Mouse (Mus musculus) embryonic facial prominence, embryonic 14.5 days (tissue): Measurements from ENCODE around the gene Lrrc72. TPM values are rescaled to one million over a fixed set of nuclear protein-coding genes. Genes with fewer than 3 reads are reported as not detected.

ENCODE experiments used
- ATAC-seq: fragments of 200-750 bp; cut with Nextera tagmentation; 2 replicates; pipeline ENCODE4 v1.8.0; 2017; ENCODE audit warnings: low read depth, moderate number of reproducible peaks, moderate TSS enrichment
- DNase-seq: peaks from one replicate; pipeline ENCODE4 v3.0.0-alpha.2; 2015; ENCODE audit warnings: low spot score
- H3K27ac ChIP-seq: fragments of 300-500 bp; sonication (generic); replicated peaks from 2 replicates; pipeline ENCODE4 v1.5.1; 2014; ENCODE audit warnings: low read depth, mild to moderate bottlenecking, low read length, moderate library complexity
- H3K27me3 ChIP-seq: fragments of 300-500 bp; sonication (generic); replicated peaks from 2 replicates; pipeline ENCODE4 v1.6.1; 2014; ENCODE audit warnings: low read length; ENCODE audit not compliant: control insufficient read depth, insufficient read depth
- H3K36me3 ChIP-seq: fragments of 300-500 bp; sonication (generic); 2 replicates; pipeline ENCODE4 v1.6.1; 2014; ENCODE audit warnings: low read length, mixed read lengths; ENCODE audit not compliant: control insufficient read depth, insufficient read depth
- H3K4me1 ChIP-seq: fragments of 300-500 bp; sonication (generic); 2 replicates; pipeline ENCODE4 v1.6.1; 2014; ENCODE audit warnings: antibody characterized with exemption, low read length; ENCODE audit not compliant: control insufficient read depth, insufficient read depth
- H3K4me2 ChIP-seq: fragments of 300-500 bp; sonication (generic); 2 replicates; pipeline ENCODE4 v1.6.1; 2014; ENCODE audit warnings: low read depth, mild to moderate bottlenecking, low read length, moderate library complexity, mixed read lengths
- H3K4me3 ChIP-seq: fragments of 300-500 bp; sonication (generic); 2 replicates; pipeline ENCODE4 v1.5.1; 2014; ENCODE audit warnings: low read depth, mild to moderate bottlenecking, low read length
- H3K9ac ChIP-seq: fragments of 300-500 bp; sonication (generic); 2 replicates; pipeline ENCODE4 v1.6.1; 2014; ENCODE audit warnings: low read depth, mild to moderate bottlenecking, low read length, moderate library complexity, mixed read lengths
- H3K9me3 ChIP-seq: fragments of 300-500 bp; sonication (generic); 2 replicates; pipeline ENCODE4 v1.6.1; 2016; ENCODE audit warnings: low read length; ENCODE audit not compliant: control insufficient read depth
- WGBS: fragments of 180-500 bp; shearing (Covaris S2); extraction: QIAGEN DNeasy Blood & Tissue Kit; methylation state at CpG from one replicate; pipeline ENCODE4 v1.1.7; 2014; 5-methylcytosine and 5-hydroxymethylcytosine counted together
- polyA plus RNA-seq: library from polyadenylated mRNA; unstranded; fragments of >200 nt; fragmentation: Nextera tagmentation; extraction: Ambion mirVana; gene quantifications from 2 replicates; pipeline ENCODE4 v1.2.1, GENCODE M21; 2014

Lrrc72 gene
- polyA plus RNA-seq: not detected in 2 replicates

DNA sequence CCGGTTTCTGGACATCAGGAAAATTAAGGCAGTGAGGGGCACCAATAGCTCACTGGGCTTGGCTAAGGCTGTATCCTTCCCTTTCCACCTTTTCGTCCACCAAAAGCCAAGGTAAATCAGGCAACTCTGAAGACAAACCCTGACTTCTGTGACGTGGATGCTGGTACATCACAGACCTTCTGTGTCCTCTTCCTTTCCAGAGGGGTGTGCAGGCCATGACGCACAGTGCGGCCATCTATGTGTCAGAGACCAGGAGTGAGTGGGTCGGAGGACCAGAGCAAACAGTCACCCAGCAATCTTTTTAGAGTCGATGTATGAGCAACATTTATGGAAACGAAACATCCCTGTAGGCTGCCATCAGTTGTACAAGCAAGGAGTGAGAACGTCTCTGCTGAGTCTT lies at the start of gene Lrrc72:
Gene Lrrc72, minus strand, starts transcription at position 101 of the 400 bp plus-strand sequence.
- Histone ChIP-seq H3K4me2 (no peak within 1 kb of the TSS), H3K4me1 (no peaks in the 10 kb centered on the region), H3K27me3 (no peaks in the 10 kb centered on the region), H3K9me3 (no peaks in the 10 kb centered on the region), H3K4me3 (no peak within 1 kb of the TSS), H3K9ac (no peak within 1 kb of the TSS), H3K36me3 (no peaks in the 10 kb centered on the region), H3K27ac (no peak within 1 kb of the TSS)
- ATAC-seq (no peak), DNase-seq (no peak)
- WGBS: 93% methylated on average over 9 of the region's 9 CpGs

DNA sequence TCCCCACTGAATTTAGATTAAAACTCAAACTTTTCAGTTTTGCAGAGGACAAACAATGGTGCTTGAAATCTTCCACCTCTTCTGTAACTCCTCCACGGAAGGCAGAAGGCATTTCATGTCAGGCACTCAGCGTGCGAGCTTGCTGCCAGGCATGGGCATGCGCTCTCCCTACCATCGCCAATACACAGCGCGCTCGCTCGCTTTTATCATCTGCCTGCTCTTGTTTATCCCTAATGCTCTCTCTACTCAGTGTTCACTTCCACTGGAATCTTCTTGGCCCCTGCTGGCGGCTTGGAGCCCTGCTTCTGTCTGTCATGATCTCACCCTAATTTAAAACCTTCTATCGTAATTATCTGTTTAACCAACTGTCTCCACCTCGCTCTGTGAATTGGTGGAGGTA lies 49.1 kb upstream of the Lrrc72 start:
- H3K9ac ChIP-seq: no peak overlapping the region
- no peak overlapping the region for H3K4me2 ChIP-seq
- no peaks in the 10 kb centered on the region for H3K9me3 ChIP-seq
- 81% methylated on average over 12 of the region's 12 CpGs for WGBS
- no peak overlapping the region for H3K27ac ChIP-seq
- ATAC-seq: no peak
- no peaks in the 10 kb centered on the region for H3K4me1 ChIP-seq
- H3K4me3 ChIP-seq: no peak overlapping the region
- DNase-seq: no peak
- H3K27me3 ChIP-seq: no peaks in the 10 kb centered on the region
- H3K36me3 ChIP-seq: no peaks in the 10 kb centered on the region

DNA sequence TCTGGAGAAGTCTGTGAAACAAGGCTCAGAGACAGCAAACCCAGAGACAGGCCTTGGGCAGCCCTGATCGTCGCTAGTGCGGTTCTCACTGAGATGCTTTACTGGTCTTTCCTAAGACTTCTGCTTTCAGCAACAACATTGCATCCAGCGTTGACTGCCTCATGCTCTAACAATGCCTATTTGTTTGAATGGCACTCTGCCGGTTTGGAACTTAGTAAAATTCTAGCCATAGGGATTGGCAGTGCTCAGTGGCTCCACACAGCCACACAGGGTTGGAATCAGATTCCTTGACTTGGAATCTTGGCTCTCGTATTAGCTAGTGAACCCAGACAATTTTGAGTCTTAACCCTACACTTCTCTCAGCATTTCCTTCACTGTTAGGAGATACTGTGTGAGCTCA lies 38.1 kb upstream of the Lrrc72 start:
- WGBS: 63% methylated on average over 6 of the region's 6 CpGs
- Histone ChIP-seq H3K4me3 (no peak overlapping the region), H3K36me3 (no peaks in the 10 kb centered on the region), H3K4me1 (no peaks in the 10 kb centered on the region), H3K9me3 (no peaks in the 10 kb centered on the region), H3K9ac (no peak overlapping the region), H3K4me2 (no peak overlapping the region), H3K27me3 (no peaks in the 10 kb centered on the region), H3K27ac (no peak overlapping the region)
- no peak for DNase-seq
- no peak for ATAC-seq

DNA sequence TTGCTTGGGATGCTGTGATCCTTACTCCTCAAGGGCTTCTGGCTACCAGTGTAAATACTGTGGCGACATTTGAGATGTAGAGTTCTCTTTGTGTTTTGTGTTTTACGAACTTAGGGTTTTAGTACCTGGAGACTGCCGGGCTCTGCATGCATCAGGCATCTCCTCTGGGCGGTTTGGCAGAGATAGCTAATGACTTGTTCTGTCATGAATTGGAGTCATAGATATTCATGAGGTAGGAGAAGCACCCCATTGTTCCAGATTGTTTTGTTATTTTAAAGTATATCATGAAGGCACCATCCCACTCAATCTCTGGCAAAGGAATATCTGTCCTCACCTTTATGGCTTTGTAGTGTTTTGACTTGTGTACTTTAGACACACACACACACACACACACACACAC lies 37.3 kb upstream of the Lrrc72 start:
- no peaks in the 10 kb centered on the region for H3K36me3 ChIP-seq
- H3K27ac ChIP-seq: no peak overlapping the region
- no peak for ATAC-seq
- no peak for DNase-seq
- no peaks in the 10 kb centered on the region for H3K27me3 ChIP-seq
- H3K9ac ChIP-seq: no peak overlapping the region
- 82% methylated on average over 4 of the region's 4 CpGs for WGBS
- no peaks in the 10 kb centered on the region for H3K4me1 ChIP-seq
- H3K4me3 ChIP-seq: no peak overlapping the region
- H3K4me2 ChIP-seq: no peak overlapping the region
- no peaks in the 10 kb centered on the region for H3K9me3 ChIP-seq

DNA sequence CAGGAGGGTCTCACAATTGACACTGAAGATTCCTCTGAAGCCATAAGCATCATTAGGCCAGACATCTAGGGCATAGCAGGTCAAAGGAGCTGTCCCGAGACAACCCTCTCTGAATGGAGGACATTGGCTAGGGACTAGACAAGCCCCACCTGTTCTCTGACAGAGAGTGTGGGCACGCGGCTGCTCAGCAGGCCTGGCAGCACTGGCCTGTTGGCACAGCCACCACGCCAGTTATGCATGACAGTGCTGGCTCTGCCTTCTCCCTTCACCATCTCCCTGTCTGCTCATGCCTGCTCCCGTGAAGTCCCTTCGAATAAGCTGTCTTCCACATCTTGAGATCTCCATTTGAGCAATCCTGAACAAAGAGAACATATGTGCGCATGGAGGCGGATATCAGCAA lies 36.4 kb upstream of the Lrrc72 start:
- no peak for DNase-seq
- Histone ChIP-seq H3K27me3 (no peaks in the 10 kb centered on the region), H3K36me3 (no peaks in the 10 kb centered on the region), H3K9me3 (no peaks in the 10 kb centered on the region), H3K27ac (no peak overlapping the region), H3K9ac (no peak overlapping the region), H3K4me1 (no peaks in the 10 kb centered on the region), H3K4me3 (no peak overlapping the region), H3K4me2 (no peak overlapping the region)
- no peak for ATAC-seq
- 86% methylated on average over 8 of the region's 8 CpGs for WGBS

DNA sequence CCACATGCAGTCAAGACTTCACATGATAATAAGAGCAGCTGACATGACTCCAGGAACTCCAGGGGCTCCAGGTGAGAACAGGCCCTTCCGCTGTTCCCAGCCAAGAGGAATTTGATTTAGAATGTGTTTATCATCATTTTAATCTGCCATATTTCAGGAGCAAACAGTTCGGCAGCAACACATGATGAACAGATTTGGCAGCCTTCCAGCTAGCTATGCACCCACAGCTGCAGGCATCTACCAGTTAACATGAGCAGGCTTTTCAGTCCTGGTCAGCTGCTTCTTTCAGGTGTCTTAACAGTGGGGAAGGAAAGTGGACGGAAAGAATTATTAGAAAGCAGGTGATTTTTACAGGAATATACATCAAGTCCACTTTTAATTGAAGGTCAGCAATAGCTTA lies 21.6 kb upstream of the Lrrc72 start:
- 36% methylated on average over 3 of the region's 3 CpGs for WGBS
- Histone ChIP-seq H3K36me3 (no peaks in the 10 kb centered on the region), H3K4me1 (no peaks in the 10 kb centered on the region; the same call in 1 of the 2 replicates), H3K27ac (no peak overlapping the region), H3K4me3 (no peak overlapping the region), H3K27me3 (no peaks in the 10 kb centered on the region), H3K9me3 (no peaks in the 10 kb centered on the region), H3K9ac (no peak overlapping the region), H3K4me2 (no peak overlapping the region)
- DNase-seq (peak; percentile 56), ATAC-seq (no peak)

DNA sequence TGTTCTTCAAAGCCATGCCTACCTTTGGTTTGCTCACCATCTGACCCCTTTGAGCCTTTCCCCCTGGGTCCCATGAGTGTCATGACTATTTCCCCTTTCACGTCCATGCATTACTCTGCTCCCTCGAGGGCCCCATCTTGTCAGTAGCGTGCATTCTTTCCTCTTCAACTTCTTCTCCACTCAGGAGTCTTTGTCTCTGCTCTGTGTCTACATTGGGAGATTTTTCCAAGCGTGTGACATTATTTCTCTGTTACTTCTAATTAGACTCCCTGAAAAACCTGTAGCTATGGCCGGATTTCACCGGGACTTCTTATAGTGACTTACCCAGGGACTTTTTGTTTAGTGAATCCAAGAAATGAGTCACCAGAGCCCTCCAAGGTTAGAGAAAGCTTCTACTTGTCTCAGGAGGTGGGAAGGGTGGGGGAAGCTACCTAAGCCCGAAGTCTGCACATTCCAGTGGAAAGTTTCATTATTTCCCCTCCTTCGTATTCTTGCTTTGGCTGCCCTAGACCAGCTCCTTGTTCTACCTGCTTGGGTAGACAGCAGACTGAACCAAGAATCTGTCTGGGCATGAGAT lies 14.6 kb upstream of the Lrrc72 start:
- Histone ChIP-seq H3K9me3 (no peaks in the 10 kb centered on the region), H3K9ac (no peak overlapping the region), H3K4me1 (no peaks in the 10 kb centered on the region; the same call in 1 of the 2 replicates), H3K27me3 (no peaks in the 10 kb centered on the region), H3K4me2 (no peak overlapping the region), H3K36me3 (no peaks in the 10 kb centered on the region), H3K27ac (no peak overlapping the region), H3K4me3 (no peak overlapping the region)
- DNase-seq (peak; percentile 27), ATAC-seq (0 out of 2 replicates have a peak, but pooled peaks have one; percentile 26)
- WGBS: 80% methylated on average over 8 of the region's 8 CpGs

DNA sequence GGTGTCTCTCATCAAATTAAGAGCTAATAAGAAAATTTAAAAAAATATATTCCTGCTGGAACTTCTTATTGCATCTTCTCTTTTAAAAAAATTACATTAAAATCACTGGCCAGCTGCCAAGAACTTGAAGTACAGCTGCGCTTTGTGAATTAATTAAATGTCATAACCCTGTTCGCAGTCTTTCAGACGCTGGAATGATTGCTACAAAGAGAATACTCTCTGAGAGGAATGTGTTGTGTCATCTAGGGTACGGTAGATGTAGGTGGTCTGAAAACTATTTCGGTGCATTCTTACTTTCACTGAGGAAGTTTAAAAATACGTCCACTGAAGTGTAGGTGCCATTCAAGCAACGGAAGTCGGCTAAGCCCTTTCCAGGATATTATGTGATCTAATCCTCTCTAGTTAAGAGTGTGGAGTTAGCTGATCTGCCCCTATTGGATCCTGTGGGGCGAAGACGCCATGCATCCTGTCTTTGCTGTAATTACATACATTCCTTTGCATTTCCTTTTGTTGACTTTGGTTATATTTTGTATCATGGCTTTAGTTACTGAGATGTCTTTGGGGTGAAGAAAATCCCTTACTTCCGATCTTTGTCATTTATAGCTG lies 9.0 kb upstream of the Lrrc72 start:
- WGBS: 44% methylated on average over 11 of the region's 11 CpGs
- no peaks in the 10 kb centered on the region for H3K27me3 ChIP-seq
- DNase-seq (peak; percentile 70), ATAC-seq (peak; percentile 84)
- H3K36me3 ChIP-seq: no peaks in the 10 kb centered on the region
- H3K9me3 ChIP-seq: no peaks in the 10 kb centered on the region
- H3K4me3 ChIP-seq: no peak overlapping the region
- H3K4me2 ChIP-seq: no peak overlapping the region
- H3K27ac ChIP-seq: no peak overlapping the region
- no peak overlapping the region for H3K9ac ChIP-seq
- H3K4me1 ChIP-seq: no peaks in the 10 kb centered on the region

DNA sequence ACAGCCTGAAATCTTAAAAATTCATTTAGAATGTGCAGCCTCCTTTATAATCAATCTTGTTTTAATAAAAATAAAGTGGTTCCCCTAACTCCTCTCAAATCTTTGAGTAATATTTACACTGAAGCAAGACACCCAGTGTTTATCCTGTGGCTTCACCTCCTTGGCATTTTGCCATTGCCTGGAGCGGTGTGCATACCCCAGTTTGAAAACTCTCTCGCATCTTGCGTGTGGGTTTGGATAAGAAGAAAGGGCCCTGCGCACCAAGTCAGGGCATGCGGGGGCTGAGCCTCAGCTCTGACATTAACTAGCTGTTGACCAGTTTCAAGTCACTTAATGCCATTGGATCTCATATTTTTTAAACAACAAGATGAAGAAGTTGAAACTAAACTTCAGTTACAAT lies 2.2 kb upstream of the Lrrc72 start:
- ATAC-seq (peak; percentile 82; the same call in 1 of the 2 replicates), DNase-seq (peak; percentile 87)
- no peaks in the 10 kb centered on the region for H3K9me3 ChIP-seq
- H3K27me3 ChIP-seq: no peaks in the 10 kb centered on the region
- no peaks in the 10 kb centered on the region for H3K4me1 ChIP-seq
- 20% methylated on average over 5 of the region's 5 CpGs for WGBS
- no peaks in the 10 kb centered on the region for H3K36me3 ChIP-seq
- H3K27ac ChIP-seq: no peak overlapping the region
- no peak overlapping the region for H3K4me3 ChIP-seq
- no peak overlapping the region for H3K9ac ChIP-seq
- no peak overlapping the region for H3K4me2 ChIP-seq
